Mouse (Mus musculus): Measurements from ENCODE around the gene Ifnar1. TPM values are rescaled to one million over a fixed set of nuclear protein-coding genes. Genes with fewer than 3 reads are reported as not detected.

Gene Ifnar1
- total RNA-seq, 2 experiments from 2014 or later: 34.9 to 36.9 TPM

DNA sequence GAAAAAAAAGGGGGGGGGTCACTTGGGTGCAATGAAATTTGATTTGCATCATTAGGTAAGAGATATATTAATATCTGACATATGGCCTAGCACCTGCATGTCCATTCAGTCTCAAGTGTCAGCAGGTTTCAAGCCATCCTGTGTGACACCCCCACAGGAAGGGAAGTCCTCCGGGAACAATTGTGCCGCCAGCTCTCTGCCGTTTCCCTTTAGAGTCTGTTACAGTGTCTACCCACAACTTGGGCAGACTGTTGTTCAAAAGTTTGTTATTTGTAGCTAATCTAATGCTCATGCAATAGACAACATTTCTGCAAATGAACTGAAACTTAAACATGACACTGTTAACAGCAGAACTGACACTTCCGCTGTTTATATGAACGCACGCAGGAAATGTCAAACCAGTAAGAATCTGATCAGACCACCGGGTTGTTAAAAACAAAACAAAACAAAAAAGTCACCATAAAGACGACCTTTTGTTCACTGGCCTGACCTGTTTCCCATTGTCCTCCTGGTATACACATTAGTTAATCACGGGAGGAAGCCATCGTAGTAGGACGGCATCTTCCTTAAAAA lies 23.9 kb upstream of the Ifnar1 start:
- DNase-seq: no peak

DNA sequence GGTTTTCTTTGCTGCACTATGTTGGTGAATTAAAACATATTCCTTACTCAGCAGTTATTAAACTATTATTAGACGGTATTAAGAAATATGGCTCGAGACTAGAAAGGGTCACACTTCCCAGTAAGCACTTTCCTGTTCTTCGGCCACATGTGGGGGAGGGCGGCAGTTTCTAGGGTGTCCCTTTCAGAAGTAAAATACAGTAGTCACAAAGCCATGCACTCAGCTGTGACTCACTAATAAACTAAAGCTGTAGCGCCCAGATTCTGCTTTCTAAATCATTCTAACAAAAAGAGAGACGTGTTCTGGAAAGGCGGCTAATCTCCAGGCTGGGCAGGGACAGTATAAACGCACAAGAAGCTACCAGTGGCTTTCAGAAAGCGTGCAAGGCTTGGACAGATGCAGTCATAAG lies 23.3 kb upstream of the Ifnar1 start:
- no peak for DNase-seq

DNA sequence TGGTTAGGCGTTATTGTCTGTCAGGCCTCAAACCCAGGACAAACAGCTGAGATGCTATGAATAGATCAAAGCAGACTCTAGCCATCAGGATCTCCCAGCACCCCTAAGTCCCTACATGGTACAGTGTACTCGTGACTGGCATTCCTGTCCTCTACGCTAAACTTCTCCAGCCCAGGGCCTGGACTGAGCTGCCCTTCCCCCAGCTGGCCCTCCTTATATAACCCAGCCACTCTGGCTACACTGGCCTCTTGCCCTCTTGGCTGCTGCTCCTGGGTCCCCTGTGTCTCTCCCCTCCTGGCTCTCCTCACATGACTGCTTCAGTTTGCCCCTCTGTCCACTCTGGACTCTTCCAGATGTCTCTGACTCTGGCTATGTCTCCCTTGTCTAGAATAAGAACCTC lies 22.4 kb upstream of the Ifnar1 start:
- DNase-seq: no peak

DNA sequence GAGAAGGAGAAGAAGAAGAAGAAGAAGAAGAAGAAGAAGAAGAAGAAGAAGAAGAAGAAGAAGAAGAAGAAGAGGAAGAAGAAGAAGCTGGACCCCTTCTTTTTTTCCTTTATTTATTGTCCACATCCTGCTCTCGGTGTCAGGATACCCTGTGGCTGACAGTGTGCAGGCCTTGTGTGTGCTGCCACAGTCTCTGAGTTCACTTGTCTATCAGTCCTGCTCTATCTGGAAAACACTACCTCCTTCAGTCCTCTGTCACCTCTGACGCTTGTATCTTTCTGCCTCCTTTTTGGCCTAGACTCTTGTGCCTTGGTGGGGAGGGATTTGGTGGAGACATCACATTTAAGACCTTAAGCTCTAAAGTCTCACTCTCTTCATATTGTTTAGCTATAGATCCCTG lies 21.6 kb upstream of the Ifnar1 start:
- no peak for DNase-seq

DNA sequence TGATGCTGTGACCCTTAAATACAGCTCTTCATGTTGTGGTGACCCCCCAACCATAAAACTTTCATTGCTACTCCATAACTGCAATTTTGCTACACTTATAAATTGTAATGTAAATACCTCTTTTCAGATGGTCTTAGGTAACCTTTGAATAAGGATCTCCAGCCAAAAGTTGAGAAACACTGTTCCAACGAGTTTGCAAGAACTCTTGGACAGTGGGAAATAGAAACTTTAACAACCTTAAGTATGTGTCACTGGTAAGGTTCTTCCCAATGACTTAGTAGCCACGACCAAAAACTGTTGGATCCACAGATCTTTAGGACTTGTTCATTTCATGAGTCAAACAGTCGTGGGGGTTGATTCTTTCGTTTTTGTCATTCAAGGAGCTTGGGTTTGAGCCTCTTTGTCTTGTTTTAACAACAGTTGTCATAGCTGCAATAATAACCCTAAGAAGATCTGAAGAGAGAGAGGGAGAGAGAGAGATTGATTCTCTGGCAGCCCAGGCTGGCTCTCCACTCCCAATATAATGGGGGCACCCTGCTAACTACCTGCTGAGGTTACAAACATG lies 21.1 kb upstream of the Ifnar1 start:
- DNase-seq: no peak

DNA sequence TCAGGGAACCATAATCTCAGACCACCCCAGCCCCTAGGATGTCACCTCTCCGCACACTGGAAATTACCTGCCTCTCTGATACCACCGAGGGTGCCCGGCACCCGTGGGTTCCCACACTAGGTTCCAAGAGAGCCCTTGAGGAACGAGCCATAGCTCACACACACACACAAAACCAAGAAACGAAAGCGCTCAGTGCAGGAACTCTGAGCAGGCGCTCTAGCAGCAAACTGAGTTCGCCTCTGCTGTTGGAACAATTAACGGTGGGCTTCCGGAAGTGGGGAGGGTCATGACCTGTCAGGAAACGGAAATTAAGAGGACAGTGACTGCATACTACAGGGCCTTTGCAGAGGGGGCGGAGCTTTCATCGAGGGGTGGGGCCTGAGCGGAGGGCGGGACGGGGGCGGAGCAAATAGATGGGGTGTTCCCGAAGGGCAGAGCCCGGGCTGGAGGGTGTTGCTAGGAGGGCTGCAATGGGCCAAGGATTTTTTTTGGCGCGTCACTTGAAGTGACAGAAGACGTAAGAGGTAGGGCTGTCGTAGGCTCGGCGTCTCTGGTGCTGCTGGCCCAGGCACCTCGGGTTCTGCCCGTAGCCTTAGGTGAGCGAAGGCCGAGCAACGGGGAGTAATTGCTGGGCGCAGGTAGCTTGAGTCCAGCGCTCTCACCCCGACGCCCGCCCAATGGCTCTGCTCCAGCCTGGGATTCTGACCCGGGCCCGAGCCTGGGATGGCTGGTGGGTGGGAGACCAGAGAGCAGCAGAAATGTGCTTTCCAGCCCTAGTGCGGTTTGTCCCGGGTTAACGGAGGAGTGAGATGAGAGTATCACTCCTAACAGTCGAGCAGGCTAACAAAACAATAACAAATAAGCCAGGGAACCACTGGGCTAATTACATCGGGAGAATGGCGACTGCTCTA lies 20.2 kb upstream of the Ifnar1 start:
- peak; percentile 88 for DNase-seq

DNA sequence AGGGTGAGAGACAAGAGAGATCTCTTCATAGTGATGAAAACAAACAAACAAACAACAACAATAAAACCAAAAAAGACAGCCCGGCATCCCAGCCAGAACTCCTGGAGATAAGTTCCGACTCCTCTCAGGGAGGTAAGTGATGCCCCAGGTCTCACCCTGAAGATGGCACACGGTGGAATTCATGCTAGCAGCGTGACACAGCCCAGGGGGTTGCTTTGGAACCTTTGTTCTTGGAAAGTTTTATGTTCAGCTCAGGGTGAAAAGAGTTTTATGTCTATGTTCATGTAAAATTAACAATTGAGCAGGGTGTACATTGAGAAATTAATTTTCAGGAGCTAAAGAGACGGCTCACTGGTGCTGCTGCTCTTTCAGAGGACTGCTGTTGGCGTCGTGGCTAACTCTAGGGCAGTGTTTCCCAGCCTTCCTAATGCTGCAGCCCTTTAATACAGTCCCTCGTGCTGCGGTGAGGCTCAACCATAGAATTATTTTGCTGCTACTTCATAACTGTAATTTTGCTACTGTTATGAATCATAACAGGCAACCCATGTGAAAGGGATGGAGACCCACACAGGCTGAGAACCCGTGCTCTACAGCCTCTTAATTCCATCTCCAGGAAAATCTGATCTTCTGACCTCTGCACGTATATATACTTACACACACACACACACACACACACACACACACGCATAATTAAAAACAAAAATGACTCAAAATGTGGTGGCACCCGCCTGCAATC lies 19.4 kb upstream of the Ifnar1 start:
- DNase-seq: no peak

DNA sequence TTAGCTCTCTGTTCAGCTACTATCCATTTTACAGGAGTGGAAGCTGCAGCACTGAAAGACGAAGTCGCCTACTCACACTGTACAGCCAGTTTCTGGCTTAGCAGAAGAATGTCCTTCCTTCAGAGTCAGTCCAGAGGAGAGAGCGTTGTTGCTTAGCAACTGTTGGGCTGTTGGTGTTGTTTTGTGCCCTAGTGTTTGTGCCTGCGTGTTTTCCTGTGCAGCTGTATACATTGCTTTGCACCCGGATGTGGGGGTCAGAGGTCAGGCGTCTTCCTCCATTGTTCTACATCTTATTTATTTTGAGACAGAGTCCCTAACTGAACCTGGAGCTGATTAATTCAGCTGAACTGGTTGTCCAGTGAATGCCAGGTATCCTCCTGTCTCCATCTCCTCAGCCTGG lies 18.5 kb upstream of the Ifnar1 start:
- DNase-seq: peak; percentile 19

DNA sequence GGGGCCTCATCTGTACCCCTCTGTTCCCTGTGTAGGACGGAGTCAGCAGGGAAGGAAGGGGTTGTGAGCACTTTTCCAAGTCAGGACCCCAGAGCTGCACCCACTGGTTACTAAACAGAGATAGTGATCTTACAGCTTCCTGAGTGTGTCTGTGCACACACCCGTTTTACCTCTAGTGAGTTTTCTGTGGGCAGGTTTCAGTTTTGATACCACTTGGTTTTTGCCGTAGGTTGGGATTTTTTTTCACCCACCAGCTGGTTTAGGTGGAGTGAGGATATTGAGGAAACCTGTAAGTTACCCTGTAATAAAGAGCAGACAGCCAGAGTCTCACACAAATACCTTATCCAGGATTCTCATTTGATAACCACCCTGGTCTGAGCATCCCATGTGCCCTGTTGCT lies 14.6 kb upstream of the Ifnar1 start:
- DNase-seq: no peak

DNA sequence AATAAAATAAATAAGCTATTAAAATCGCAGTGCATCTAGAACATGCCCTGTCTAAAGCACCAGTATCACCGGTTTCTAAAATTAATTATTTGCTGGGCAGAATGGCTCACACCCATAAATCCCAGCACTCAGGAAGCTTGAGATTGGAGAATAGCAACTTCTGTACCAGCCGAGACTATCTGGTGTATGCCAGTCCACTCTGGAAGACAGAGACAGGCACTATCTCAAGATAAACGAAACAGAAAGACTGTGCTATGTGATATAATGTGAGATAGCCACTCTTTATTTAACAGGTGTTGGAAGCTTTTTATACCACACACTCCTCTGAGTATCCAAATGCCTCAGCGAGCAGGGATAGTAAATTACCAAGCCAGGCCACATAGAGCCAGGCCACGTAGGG lies 13.6 kb upstream of the Ifnar1 start:
- no peak for DNase-seq

DNA sequence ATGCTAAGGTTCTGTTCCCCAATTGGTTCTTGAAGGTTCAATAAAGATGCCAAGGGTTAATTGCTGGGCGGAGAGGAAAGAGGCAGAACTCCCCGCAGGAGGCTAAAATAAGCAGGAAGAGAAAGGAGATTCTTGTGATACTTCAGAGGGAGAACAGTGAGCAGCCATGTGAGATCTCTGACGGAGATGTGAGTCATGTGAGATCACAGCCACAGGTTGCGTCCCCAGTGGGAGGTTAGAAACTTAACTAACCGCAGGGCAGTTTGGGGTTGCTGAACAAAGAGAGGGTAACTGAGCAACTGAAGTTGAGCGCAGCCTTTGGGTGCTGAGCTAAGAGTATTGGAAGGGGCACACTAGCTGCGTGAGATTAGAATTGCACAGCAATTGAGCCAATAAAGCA lies 9.3 kb upstream of the Ifnar1 start:
- DNase-seq: no peak

DNA sequence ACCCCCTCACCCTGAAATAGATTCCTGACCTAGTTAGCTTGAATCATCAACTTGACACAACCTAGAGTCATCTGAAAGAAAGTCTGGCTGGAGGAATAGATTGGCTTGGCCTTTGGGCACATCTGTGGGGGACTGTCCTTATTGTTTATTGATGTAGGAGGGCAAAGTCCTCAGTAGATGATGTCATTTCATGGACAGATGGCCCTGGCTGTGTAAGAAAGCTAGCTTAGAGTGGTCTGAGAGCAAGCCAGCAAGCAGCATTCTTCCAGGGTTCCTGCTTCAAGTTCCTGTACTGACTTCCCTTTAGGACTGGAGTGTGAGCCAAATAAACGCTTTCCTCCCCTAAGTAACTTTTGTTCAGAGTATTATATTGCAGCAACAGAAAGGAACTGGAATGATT lies 7.0 kb upstream of the Ifnar1 start:
- no peak for DNase-seq

DNA sequence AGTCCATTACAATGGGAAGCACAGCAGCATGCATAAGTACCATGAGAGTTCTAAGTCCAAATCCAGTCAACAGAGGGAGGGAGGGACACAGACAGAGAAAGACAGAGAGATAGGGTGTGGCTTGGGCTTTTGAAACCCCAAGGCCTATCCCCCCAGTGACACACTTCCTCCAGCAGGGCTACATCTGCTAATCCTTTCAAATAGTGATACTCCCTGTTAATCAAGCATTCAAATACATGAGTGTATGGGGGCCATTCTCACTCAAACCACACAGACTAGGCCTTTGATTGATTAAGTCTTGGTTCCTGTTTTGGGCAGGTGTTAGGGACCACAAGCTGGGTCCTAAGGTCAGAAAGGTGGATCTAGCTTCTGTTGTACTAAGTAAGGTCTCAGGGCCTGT lies 4.5 kb upstream of the Ifnar1 start:
- DNase-seq: no peak

DNA sequence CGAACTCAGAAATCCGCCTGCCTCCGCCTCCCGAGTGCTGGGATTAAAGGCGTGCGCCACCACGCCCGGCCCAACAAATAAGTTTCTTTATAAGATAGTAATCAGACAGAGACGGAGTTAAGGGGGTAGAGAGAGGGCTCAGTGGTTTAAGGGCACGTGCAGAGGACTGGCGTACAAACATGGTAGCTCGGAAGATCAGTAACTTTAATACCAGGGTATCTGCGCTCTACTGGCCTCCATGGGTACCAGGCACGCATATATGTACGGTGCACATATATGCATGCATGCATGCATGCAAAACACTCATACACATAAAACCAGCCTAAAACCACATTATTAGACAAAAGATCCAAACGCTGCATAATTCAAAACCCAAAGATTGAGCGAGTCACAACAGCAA lies 651 bp upstream of the Ifnar1 start:
- DNase-seq: no peak

DNA sequence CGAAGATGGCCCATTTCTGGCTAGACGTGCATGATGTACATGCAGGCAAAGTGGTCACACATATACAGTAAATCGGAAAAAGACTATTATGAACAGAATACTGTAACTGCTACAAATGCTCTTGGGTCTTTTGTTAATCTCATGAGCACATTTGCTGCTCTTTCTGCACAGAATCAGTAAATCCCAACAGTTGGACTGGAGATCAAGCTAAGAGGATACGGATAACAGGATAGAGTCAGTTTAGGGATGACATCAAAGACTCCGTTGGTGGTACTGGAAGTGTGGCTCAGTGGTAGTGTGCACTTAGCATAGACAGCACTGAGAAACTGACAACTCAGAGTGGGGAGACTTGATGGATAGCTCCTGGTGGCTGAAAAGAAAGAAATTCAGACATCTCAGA lies 803 bp downstream of the Ifnar1 start:
- DNase-seq: no peak

DNA sequence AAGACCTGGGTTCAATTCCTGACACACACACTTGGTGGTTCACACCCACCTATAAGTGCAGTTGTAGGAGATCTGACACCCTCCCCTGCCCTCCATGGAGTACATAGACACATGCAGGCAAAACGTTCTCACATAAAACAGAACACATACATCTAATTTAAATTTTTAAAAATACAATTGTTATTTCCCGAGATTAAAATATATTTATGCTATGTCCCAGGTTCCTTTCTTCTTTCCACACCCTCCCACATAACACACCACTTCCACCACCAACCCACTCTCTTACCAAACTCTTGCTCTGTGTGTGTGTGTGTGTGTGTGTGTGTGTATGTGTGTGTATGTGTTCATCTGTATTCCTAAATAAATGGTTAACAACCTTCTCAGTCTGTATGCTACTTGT lies 3.0 kb downstream of the Ifnar1 start:
- no peak for DNase-seq

DNA sequence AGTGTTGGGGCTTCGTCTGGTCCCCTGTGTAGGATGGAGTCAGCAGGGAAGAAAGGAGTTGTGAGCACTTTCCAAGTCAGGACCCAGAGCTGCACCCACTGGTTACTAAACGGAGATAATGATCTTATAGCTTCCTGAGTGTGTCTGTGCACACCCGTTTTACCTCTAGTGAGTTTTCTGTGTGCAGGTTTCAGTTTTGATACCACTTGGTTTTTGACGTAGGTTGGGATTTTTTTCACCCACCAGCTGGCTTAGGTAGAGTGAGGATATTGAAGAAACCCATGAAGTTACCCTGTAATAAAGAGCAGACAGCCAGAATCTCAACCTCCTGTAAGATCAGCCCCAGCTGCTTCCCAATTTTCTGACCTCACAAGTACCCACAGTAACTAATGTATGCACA lies 5.9 kb downstream of the Ifnar1 start:
- DNase-seq: no peak

DNA sequence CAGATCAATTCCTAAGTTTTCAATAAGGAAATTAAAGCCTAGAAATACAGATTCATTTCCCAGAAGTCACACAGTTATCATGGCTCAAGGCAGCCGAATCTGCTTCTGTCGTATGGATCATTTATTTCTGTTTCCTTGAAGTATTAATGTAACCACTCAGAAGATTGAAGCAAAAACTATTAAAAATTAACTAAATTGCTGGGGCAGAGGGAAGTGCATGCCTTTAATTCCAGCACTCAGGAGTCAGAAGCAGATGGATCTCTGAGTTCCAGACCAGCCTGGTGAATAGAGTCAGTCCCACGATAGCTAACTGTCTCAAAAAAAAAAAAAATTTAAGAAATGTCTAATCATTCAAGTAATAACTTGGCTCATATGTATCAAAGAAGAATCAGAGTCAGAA lies 6.4 kb downstream of the Ifnar1 start:
- DNase-seq: no peak

DNA sequence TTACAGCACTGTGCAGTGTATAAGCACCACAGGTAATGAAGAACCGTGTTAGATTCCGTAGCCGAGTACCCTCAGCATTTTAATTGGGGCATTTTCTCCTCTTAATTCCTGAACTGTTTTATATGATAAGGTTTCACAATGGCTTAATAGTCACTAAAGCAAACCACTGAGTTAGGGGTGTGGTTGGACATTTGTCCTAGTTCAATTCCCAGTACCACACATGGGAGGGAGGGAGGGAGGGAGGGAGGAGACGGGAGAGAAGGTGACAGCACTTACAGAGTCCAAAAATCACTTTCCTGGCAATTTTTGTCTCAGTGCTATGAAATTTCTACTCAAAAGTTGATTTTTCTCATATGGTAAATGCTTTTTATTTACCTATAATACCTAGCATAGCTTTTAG lies 10.5 kb downstream of the Ifnar1 start:
- no peak for DNase-seq

DNA sequence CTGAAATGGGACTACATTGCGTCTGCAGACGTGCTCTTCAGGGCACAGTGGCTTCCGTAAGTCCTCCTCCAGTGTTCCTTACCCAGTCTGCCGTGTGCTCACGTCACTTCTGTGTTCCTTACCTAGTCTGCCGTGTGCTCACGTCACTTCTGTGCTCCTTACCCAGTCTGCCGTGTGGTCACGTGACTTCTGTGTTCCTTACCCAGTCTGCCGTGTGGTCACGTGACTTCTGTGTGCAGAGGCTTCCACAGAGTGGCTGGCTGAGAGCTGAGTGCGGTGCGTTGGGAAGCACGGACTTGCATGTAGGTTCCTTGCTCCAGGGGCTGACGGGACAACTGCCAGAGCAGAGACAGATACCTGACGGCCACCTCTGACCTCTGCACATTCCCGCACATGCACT lies 11.2 kb downstream of the Ifnar1 start:
- DNase-seq: no peak

DNA sequence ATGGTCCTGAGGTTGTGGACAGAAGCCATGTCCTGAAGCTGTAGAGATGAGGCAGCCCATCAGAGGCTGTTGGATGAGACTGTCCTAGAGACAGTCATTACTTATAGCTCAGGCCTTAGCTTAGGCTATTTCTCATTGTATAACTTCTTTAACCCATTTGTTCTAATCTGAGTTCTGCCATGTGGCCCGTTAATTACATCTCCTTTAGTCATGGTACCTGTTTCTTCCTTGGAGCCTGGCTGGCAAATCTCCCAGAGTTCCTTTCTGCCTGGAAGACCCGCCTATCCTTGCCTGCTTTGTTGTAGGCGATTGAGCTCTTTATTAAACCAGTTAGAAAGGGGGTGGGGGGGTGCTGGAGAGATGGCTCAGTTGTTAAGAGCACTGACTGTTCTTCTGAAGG lies 11.7 kb downstream of the Ifnar1 start:
- DNase-seq: no peak

DNA sequence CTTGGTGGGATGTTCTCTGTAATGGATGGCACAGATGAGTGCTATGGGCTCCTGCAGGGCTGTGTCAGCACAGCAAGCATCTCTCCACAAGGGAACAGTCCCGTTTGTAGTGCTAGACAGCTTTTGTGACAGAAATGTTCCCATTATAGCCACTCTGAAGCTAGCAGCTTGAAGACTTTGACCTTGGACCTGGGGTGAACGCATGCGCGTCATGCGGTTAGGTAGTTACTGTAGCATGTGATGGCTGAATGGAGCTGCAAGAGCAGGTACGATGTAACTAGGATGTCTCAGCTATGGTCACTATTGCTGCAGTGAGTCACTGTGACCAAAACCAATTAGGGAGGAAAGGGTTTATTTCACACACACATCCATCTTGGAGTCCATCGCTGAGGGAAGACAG lies 13.0 kb downstream of the Ifnar1 start:
- DNase-seq: no peak

DNA sequence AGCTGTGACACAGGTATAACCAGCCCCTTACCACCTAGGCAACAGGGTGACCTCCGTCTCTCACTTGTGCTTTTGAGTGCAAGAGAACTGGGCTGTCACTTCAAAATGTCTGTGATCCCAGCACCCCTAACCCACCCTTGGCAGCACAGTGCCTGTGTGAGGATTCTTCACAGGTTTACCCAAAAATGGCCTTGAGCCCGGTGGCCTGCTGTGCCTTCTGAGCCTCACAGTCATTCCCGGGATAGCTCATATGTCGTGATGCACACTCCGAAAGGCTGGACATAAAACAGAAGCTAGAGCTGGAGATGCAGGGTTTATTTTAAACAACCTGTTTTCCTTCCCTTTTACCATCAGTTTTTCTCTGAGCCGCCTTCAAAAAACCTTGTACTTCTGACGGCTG lies 19.7 kb downstream of the Ifnar1 start:
- no peak for DNase-seq
